Mouse (Mus musculus) neural tube, embryonic 13.5 days (tissue): ENCODE measurements around the gene Gm49711. TPM values are rescaled to one million over a fixed set of nuclear protein-coding genes. Genes with fewer than 3 reads are reported as not detected.

Source experiments
- ATAC-seq: fragments of 200-750 bp; cut with Nextera tagmentation; 2 replicates; pipeline ENCODE4 v1.8.0; 2017; ENCODE audit warnings: low read depth, mild to moderate bottlenecking, moderate TSS enrichment, moderate library complexity
- H3K27ac ChIP-seq: fragments of 300-500 bp; sonication (generic); replicated peaks from 2 replicates; pipeline ENCODE4 v1.5.1; 2015; ENCODE audit warnings: moderate library complexity, mild to moderate bottlenecking, inconsistent platforms
- H3K27me3 ChIP-seq: fragments of 300-500 bp; sonication (generic); 2 replicates; pipeline ENCODE4 v1.6.1; 2015; ENCODE audit warnings: mild to moderate bottlenecking, inconsistent platforms
- H3K36me3 ChIP-seq: fragments of 300-500 bp; sonication (generic); 2 replicates; pipeline ENCODE4 v1.6.1; 2015; ENCODE audit warnings: mild to moderate bottlenecking, inconsistent platforms
- H3K4me1 ChIP-seq: fragments of 300-500 bp; sonication (generic); replicated peaks from 2 replicates; pipeline ENCODE4 v1.6.1; 2015; ENCODE audit warnings: inconsistent platforms
- H3K4me2 ChIP-seq: fragments of 300-500 bp; sonication (generic); 2 replicates; pipeline ENCODE4 v1.6.1; 2015; ENCODE audit warnings: inconsistent platforms, mild to moderate bottlenecking, moderate library complexity
- H3K4me3 ChIP-seq: fragments of 300-500 bp; sonication (generic); 2 replicates; pipeline ENCODE4 v1.5.1; 2015; ENCODE audit warnings: mild to moderate bottlenecking, inconsistent platforms
- H3K9ac ChIP-seq: fragments of 300-500 bp; sonication (generic); 2 replicates; pipeline ENCODE4 v1.6.1; 2015; ENCODE audit warnings: moderate library complexity, mild to moderate bottlenecking, inconsistent platforms
- H3K9me3 ChIP-seq: fragments of 300-500 bp; sonication (generic); 2 replicates; pipeline ENCODE4 v1.6.1; 2016; ENCODE audit warnings: inconsistent platforms
- WGBS: fragments of 180-500 bp; shearing (Covaris S2); methylation state at CpG from one replicate; pipeline ENCODE4 v1.1.7; 2015; 5-methylcytosine and 5-hydroxymethylcytosine counted together
- polyA plus RNA-seq: library from polyadenylated mRNA; unstranded; fragments of >200 nt; fragmentation: Nextera tagmentation; extraction: Ambion mirVana; gene quantifications from 2 replicates; pipeline ENCODE4 v1.2.1, GENCODE M21; 2015

Gm49711 gene
- polyA plus RNA-seq, 1 experiment from 2014 or later = 0.66 TPM

DNA sequence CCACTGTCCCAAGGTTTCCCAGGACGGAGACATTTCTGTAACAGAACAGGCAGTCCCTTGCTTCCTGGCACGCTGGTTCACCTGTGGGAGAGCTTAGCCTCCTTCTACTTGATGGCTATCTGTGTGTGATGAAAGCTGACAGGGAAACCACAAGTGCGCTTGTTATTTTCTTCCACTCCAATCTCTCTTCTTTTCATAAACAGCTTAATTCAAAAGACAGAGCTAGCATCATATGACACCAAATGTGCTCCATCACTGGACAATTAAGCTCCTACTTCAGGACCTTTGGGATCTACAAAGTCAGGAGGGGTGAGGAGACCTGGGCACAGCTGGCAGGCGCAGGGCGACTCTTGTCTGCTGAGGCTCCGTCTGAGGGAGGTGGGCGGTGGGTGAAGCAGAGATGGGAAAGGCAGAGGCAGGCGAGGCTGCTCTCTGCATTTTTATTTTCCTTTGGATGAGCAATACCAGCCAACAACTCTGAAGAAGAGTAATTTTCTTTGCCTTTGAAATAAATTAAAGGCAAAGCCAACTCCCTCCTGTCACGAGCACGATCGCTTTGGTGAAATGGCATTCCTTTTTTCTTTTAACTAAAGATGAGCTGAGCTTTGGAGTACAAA, 76.1 kb downstream of the Gm49711 start:
- WGBS = 75% methylated on average over 11 of the region's 11 CpGs
- Histone ChIP-seq H3K9me3 (no peaks in the 10 kb centered on the region), H3K4me2 (no peak overlapping the region), H3K4me1 (peaks cover 14% of the 10 kb centered on the region), H3K36me3 (no peaks in the 10 kb centered on the region), H3K27me3 (no peaks in the 10 kb centered on the region), H3K9ac (no peak overlapping the region), H3K4me3 (no peak overlapping the region), H3K27ac (no peak overlapping the region)
- ATAC-seq = no peak

DNA sequence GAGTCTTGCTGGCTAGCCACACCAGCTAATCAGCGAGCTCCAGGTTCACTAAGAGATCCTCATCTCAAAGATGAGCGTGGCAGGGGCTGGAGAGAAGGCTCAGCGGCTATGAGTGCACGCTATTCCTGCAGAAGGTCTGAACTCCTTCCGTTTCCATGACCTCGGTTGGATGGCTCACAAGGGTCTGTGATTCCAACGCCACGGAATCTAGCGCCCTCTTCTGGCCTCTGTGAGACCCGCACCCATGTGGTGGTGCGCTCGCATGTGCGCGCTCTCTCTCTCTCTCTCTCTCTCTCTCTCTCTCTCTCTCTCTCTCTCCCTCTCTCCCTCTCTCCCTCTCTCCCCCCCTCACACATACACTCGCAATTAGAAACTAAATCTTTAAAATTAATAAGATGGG, 78.2 kb downstream of the Gm49711 start:
- 90% methylated on average over 15 of the region's 15 CpGs for WGBS
- H3K9me3 ChIP-seq = no peaks in the 10 kb centered on the region
- no peak overlapping the region for H3K9ac ChIP-seq
- H3K27me3 ChIP-seq = no peaks in the 10 kb centered on the region
- no peak for ATAC-seq
- H3K4me1 ChIP-seq = peaks cover 29% of the 10 kb centered on the region
- no peak overlapping the region for H3K4me2 ChIP-seq
- no peaks in the 10 kb centered on the region for H3K36me3 ChIP-seq
- no peak overlapping the region for H3K4me3 ChIP-seq
- no peak overlapping the region for H3K27ac ChIP-seq

DNA sequence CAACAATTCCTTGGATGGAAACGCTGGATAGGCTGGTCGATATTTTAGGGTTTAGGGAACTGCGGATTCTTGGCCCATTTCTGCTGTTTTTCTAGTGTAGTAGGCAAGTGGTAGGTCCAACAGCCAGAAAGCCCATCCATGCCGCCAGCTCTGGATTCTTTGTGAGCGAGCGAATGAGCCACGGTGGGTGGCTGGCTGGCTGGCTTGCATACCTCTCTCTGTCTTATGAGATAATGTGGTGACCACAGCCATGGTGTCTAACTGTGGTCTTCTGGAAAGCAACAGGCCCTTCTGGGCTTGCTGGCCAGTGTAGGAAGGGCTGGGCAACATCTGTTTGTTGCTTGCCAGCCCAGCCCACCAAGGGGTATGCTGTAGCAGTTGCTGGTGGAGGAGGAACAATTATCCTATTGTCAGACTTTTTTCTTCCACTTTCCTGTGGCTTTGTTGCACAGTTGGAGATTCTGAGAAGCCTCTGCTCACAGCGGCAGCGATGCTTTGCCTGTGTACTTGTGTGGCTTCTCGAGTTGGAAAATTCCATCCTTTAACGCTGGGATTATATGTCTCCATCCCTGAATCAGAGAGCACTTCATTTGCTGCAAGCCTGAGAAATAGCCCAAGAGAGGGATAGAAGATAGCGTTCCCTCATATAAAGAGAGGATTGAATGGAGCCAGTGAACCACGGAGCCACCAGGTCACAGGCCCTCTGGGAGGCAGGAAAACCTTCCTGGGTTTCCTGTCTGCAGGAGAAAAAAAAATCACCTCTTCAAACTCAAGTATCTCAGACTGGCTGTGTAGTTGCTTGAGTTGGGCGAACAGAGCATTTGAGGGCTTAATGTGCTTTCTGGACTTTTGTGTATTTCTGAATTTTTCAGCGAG, 81.5 kb downstream of the Gm49711 start:
- no peak overlapping the region for H3K9ac ChIP-seq
- H3K4me2 ChIP-seq = no peak overlapping the region
- 45% methylated on average over 15 of the region's 15 CpGs for WGBS
- no peak overlapping the region for H3K27ac ChIP-seq
- H3K4me1 ChIP-seq = peaks cover 31% of the 10 kb centered on the region
- no peak overlapping the region for H3K4me3 ChIP-seq
- no peaks in the 10 kb centered on the region for H3K27me3 ChIP-seq
- ATAC-seq = no peak
- no peaks in the 10 kb centered on the region for H3K36me3 ChIP-seq
- no peaks in the 10 kb centered on the region for H3K9me3 ChIP-seq

GRCm38 (mm10) chr16:92140328-92140727, 82.2 kb downstream of the Gm49711 start:
- 69% methylated on average over 9 of the region's 9 CpGs for WGBS
- Histone ChIP-seq H3K36me3 (no peaks in the 10 kb centered on the region), H3K4me3 (no peak overlapping the region), H3K27me3 (no peaks in the 10 kb centered on the region), H3K27ac (no peak overlapping the region), H3K4me2 (no peak overlapping the region), H3K9me3 (no peaks in the 10 kb centered on the region), H3K9ac (no peak overlapping the region), H3K4me1 (peaks cover 31% of the 10 kb centered on the region)
- ATAC-seq = no peak

DNA sequence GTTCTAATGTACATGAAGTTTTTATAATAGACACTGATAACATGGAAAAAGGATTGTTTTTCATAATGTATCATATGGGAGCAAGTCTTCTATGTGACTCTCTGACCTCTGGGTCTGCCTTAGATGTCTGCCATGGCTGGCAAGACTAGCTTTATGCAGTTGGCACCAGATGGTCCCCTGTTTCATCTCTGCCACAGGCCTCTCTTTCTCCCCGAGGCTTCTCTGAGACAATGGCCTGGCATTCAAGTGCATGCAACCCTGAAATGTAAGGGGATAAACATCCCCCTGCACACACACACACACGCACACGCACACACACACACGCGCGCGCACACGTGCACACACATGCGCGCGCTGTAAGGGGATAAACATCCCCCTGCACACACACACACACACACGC, 82.9 kb downstream of the Gm49711 start:
- no peaks in the 10 kb centered on the region for H3K27me3 ChIP-seq
- no peak overlapping the region for H3K4me2 ChIP-seq
- no peaks in the 10 kb centered on the region for H3K36me3 ChIP-seq
- H3K9me3 ChIP-seq = no peaks in the 10 kb centered on the region
- no peak for ATAC-seq
- no peak overlapping the region for H3K9ac ChIP-seq
- 85% methylated on average over 12 of the region's 12 CpGs for WGBS
- peaks cover 31% of the 10 kb centered on the region for H3K4me1 ChIP-seq
- H3K27ac ChIP-seq = 0 out of 2 replicates have a peak overlapping the region, but pooled peaks have one; percentile 1
- no peak overlapping the region for H3K4me3 ChIP-seq

DNA sequence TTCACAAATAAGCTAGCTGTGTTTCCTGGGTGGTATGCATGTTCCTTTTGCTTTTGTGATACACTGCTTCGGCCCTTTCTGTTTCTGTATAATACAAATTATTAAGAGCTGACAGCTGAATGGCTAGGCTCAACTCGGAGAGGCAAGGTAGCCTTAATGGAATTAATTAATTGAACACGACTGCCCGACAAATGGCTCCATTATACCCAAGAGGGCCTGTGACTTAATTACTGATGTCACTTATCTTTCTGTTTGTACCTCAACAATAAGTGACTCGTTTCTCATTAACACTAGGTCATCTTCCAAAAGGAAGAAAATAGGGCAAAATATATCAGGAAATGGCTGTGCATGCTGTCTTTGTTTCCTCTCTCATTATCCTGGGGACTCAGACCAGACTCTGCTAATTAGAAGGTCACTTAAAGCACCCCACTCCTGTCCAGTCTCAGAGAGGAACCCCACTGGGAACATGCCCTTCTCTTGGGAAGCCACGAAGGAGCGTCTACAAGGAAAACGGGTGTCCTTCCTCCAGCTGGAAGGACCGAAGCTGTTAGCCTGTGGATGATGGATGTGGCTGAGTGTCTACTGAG, 84.4 kb downstream of the Gm49711 start:
- Histone ChIP-seq H3K27me3 (no peaks in the 10 kb centered on the region), H3K4me2 (no peak overlapping the region), H3K9me3 (no peaks in the 10 kb centered on the region), H3K4me1 (peaks cover 31% of the 10 kb centered on the region), H3K27ac (peak overlapping the region; percentile 59), H3K36me3 (no peaks in the 10 kb centered on the region), H3K4me3 (no peak overlapping the region), H3K9ac (no peak overlapping the region)
- 44% methylated on average over 9 of the region's 9 CpGs for WGBS
- ATAC-seq = 0 out of 2 replicates have a peak, but pooled peaks have one; percentile 8

DNA sequence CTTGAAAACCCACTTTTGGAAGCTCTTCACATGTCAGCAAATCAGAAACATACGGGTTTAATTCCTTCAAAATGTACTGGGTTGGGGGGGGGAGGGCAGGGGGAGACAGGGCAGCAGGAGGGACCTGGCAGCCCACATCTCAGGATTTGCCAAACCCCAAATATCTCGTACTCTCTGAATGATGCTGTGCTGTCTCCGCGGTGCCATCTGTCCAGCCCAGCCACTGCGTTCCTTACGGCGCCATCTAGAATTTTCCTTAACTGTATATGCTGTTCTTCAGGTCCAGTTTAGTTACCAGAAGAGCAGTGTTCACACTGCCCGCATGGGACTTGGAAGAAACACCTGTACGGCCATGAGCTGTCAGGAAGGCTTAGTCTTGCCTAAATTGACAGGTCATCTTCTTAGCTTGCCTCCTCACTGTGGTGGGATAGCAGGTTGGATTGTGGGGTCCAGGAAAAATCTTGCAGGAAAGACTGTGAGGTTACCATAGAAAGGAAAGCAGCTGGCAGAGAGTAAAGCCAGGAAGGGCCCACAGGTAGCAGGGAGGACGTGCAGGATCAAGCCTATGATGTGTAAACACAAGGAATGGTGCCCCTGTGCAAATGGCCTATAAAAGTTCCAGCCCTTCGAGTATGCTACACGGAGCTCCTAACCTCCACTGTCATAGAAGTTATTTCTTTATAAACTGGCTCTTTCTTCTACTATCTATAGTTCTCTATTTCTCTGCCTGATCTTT, 89.7 kb downstream of the Gm49711 start:
- peaks cover 17% of the 10 kb centered on the region for H3K4me1 ChIP-seq
- ATAC-seq = no peak
- 90% methylated on average over 12 of the region's 12 CpGs for WGBS

DNA sequence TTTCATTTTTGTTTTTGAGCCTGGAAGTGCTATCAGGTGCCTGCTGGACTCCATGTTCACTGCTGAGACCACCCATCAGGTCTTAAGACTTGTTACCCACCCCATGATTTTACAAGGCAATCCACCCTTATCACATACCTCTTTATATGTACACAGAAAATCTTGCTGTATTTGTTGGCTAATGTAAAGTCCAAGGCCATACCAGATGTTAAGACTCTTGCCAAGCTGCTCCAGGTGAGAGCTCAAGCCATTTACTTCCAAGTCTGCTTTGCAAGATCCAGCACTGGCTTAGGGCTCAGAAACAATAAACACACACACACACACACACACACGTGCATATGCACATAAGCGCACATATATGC, 90.2 kb downstream of the Gm49711 start:
- H3K9ac ChIP-seq = no peak overlapping the region
- no peak overlapping the region for H3K4me2 ChIP-seq
- H3K9me3 ChIP-seq = no peaks in the 10 kb centered on the region
- ATAC-seq = no peak
- no peak overlapping the region for H3K27ac ChIP-seq
- no peaks in the 10 kb centered on the region for H3K36me3 ChIP-seq
- WGBS = 94% methylated on average over 2 of the region's 2 CpGs
- H3K27me3 ChIP-seq = no peaks in the 10 kb centered on the region
- H3K4me1 ChIP-seq = peaks cover 13% of the 10 kb centered on the region
- no peak overlapping the region for H3K4me3 ChIP-seq

More for the DNA sequence above, 89.7 kb downstream of the Gm49711 start:
- Histone ChIP-seq H3K9ac (no peak overlapping the region), H3K36me3 (no peaks in the 10 kb centered on the region), H3K27me3 (no peaks in the 10 kb centered on the region), H3K9me3 (no peaks in the 10 kb centered on the region), H3K4me3 (no peak overlapping the region), H3K27ac (no peak overlapping the region), H3K4me2 (no peak overlapping the region)

DNA sequence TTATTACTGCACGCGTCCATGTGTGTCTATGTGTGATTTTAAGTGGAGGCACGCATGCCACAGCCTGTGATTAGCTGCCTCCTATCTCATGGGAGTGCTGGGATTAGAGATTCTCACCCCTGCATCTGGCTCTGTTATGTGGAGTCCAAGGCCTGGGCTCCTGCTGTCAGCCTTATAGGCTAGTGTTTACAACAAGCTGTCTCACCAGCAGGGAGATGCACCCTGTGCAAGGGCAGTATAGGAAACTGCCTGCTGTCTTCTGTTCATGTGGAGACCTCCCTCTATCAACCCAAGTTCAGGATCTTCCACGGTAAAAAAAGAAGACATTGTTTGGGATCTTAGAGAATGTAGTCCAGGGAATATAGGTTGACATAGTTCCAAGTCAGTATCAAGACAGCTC, 92.9 kb downstream of the Gm49711 start:
- Histone ChIP-seq H3K36me3 (no peaks in the 10 kb centered on the region), H3K27ac (peak overlapping the region; percentile 23; the same call in 1 of the 2 replicates), H3K27me3 (no peaks in the 10 kb centered on the region), H3K4me3 (no peak overlapping the region), H3K9me3 (no peaks in the 10 kb centered on the region), H3K4me2 (no peak overlapping the region), H3K9ac (no peak overlapping the region), H3K4me1 (peaks cover 13% of the 10 kb centered on the region)
- 52% methylated on average over 4 of the region's 4 CpGs for WGBS
- peak; percentile 53; the same call in 1 of the 2 replicates for ATAC-seq

GRCm38 (mm10) chr16:92158021-92158455, 99.9 kb downstream of the Gm49711 start:
- Histone ChIP-seq H3K27me3 (no peaks in the 10 kb centered on the region), H3K9ac (peak overlapping the region; percentile 75), H3K4me2 (peak overlapping the region; percentile 85), H3K4me3 (peak overlapping the region; percentile 49), H3K9me3 (no peaks in the 10 kb centered on the region), H3K27ac (peak overlapping the region; percentile 81), H3K36me3 (no peaks in the 10 kb centered on the region), H3K4me1 (peaks cover 19% of the 10 kb centered on the region)
- WGBS = 2% methylated on average over 14 of the region's 14 CpGs
- ATAC-seq = peak; percentile 69

- Histone ChIP-seq H3K36me3 (no peaks in the 10 kb centered on the region), H3K4me1 (peaks cover 19% of the 10 kb centered on the region), H3K27me3 (no peaks in the 10 kb centered on the region), H3K4me2 (peak overlapping the region; percentile 85), H3K9me3 (no peaks in the 10 kb centered on the region), H3K4me3 (peak overlapping the region; percentile 49), H3K27ac (peak overlapping the region; percentile 81), H3K9ac (peak overlapping the region; percentile 75)
- peak; percentile 97 for ATAC-seq
- 3% methylated on average over 30 of the region's 30 CpGs for WGBS
Observed at GRCm38 (mm10) chr16:92158461-92159091, 100.5 kb downstream of the Gm49711 start.
